Mouse (Mus musculus) T-helper 1 cell (primary cell): ENCODE data around the gene Bcor.

Source experiments
- in situ Hi-C: fragments of 300-600 bp; cut with MboI, MseI; formaldehyde crosslinking; loops from one replicate; pipeline ENCODE4 v1.15.1; 2025; ENCODE audit warnings: high pct_unique_total_duplicates

Gene Bcor

GRCm38 (mm10) chrX:12006882-12007753, 153.0 kb downstream of the Bcor start:
- in situ Hi-C loops: loop anchor here (10.0 kb wide), 1 partner anchor 128 kb away; no protein-coding TSS in a partner anchor

- in situ Hi-C loops: loop anchor here (10.0 kb wide), 1 partner anchor 129 kb away; no protein-coding TSS in a partner anchor
Measured at GRCm38 (mm10) chrX:12006031-12006881, 153.9 kb downstream of the Bcor start.

DNA sequence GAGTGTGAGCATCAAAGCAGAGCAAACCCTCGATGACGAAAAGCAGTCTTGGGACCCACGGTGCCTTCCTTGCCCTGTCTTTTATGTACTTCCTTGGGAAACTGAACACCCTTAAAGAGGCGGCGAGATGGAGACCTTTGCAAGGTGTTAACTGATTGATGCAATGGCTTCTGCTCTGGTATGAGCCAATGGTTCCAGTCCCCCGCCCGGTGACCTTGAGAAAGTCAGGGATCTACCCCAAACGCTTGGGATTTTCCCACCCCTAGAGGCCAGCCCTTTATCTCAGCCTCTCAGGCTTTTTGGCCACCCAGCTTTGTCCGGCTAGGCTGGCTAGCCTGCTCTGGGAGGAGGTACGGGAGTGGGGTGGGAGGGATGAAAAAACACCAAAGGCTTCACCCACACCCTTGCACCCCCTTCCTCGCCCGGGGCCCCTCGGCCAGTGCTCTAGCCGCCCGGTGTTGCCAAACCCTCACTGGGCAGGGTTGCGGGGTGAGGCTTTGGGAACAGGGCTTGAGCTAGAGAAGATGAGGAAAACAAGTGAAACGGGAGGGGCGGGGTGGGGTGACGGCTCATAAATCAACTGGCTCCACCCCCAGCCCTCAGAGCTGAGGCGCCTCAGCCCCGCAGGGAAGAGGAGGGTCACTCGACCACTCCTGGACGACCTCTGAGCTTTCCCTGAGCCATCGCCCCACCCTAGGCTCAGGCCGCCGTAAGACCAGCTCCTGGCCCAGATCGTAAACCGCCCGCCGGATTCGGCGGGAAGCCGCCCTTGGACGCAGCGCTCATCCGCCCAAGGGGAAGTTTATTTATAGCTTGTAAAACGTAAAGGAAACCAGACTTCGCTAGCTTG, 154.7 kb downstream of the Bcor start:
- in situ Hi-C loops: loop anchor here (10.0 kb wide), 1 partner anchor 129 kb away; no protein-coding TSS in a partner anchor

DNA sequence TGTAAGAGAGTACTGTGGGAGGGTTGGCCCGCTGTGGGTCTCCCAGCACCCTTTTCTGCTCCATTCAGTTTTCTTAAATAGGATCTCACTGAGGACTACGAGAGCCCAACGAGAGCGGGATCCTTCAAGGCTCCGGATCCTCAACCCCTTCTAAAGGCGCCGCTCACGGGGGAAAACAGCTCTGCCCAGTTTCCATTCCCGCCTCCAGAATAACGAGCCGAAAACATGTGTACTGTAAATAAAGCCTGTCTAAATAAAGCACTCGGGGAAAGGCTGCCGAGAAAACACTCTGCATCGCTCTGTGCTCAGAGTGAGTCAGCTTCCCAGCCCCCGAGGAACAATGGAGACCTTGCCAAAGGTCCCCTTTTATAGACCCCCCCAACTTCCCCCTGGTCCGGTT, 155.7 kb downstream of the Bcor start:
- in situ Hi-C loops: loop anchor here (10.0 kb wide), 1 partner anchor 130 kb away; no protein-coding TSS in a partner anchor

- in situ Hi-C loops: loop anchor here (10.0 kb wide), 1 partner anchor 131 kb away; no protein-coding TSS in a partner anchor
Measured at GRCm38 (mm10) chrX:12003947-12004346, 156.2 kb downstream of the Bcor start.

DNA sequence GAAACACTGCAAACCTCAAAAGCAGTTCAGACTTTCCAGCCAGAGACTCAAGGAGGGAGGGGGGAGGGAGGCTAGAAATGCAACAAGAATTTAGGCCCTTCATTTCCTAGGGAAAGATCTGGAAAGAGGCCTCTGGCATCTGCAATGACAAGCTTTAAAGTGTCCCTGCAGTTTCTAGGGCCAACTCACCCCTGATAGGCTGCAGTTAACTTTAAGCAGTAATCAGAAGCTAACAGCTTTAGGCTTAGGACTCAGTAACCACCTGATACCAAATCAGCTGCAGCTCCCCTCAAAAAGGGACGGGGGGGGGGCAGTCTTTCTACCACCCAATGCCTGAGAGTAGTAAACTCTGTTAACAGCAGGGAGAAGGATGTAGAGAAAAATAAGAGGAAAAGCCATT, 156.6 kb downstream of the Bcor start:
- in situ Hi-C loops: loop anchor here (10.0 kb wide), 1 partner anchor 131 kb away; no protein-coding TSS in a partner anchor

GRCm38 (mm10) chrX:12003106-12003505, 157.0 kb downstream of the Bcor start:
- in situ Hi-C loops: loop anchor here (10.0 kb wide), 1 partner anchor 132 kb away; no protein-coding TSS in a partner anchor

- in situ Hi-C loops: loop anchor here (10.0 kb wide), 1 partner anchor 132 kb away; no protein-coding TSS in a partner anchor
Measured at GRCm38 (mm10) chrX:12002596-12002995, 157.6 kb downstream of the Bcor start.

DNA sequence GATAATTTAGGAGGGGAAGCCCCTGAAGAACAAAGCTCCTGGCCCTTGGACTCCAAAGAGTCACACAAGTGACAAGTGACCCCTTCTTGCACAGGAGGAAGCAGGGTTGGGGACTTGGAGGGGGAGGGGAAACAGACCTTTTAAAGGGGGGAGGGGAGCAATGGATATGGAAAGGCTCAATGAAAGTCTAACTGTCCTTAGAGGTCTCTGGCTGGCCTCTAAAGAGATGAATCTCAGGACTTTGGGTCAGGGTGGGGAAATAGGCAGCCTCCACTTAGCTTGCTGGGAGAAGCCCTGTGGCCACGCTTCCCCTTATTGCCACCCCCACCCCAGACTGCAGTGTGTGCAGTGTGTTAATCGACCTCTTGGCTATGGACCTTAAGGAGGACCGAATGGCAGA, 158.2 kb downstream of the Bcor start:
- in situ Hi-C loops: loop anchor here (10.0 kb wide), 1 partner anchor 133 kb away; no protein-coding TSS in a partner anchor

- in situ Hi-C loops: loop anchor here (10.0 kb wide), 1 partner anchor 133 kb away; no protein-coding TSS in a partner anchor
Measured at GRCm38 (mm10) chrX:12001336-12001735, 158.8 kb downstream of the Bcor start.

DNA sequence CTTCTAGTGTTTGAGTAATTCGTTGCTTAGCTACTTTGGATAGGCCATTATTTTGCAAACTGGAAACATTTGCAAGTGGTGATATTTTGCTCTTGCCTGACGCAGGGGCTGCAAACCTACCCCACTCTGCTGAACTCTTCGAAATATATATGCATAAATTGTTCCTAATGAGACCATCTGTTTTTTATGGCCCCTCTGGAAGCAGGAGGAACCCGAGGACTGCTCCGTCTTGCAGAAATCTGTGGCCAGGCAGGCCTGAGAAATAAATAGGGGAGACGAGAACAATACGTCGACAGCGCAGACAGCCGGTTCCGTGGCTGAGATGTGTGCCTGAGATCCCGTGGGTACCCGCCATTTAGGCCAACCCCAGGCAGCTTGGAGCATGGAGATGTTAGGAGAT, 159.5 kb downstream of the Bcor start:
- in situ Hi-C loops: loop anchor here (10.0 kb wide), 1 partner anchor 134 kb away; no protein-coding TSS in a partner anchor

GRCm38 (mm10) chrX:11999951-12000350, 160.2 kb downstream of the Bcor start:
- in situ Hi-C loops: loop anchor here (10.0 kb wide), 1 partner anchor 135 kb away; no protein-coding TSS in a partner anchor

DNA sequence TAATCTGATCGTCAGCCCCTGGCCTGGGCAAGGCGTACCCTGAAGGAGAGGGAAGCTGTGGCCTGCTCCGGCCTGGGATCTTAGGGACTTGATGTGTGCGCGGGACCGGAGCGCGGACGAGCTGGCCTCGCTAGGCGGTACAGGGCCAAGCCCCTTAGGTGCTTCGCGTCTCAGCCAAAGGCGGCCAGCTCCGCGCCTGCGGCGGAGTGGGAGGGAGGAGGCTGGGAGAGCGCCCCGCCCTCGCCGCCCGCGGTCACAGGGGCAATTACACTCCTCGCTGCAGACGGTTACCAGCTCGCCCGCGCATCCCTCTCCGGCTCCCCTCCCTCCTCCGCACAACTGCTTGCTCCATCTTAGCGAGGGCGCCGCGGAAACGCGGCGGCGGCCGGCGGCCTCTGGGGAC, 161.2 kb downstream of the Bcor start:
- in situ Hi-C loops: no loop called here

DNA sequence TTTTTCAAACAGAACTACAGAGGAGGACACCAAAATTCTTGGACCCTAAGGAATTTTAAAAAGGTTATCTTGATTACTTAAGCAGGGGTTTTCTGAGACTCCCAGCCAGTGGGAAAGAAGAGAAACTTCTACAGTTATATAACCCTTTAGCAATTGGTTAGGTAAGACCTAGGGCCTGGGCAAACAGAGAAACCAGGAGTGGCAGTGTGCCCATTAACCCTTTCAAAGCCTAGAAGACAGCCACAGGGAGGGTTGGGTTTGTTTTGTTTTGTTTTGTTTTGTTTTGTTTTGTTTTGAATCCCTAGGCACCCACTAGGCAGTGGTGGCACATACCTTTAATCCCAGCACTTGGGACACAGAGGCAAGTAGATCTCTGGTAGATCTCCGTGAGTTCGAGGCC, 163.3 kb downstream of the Bcor start:
- in situ Hi-C loops: no loop called here

DNA sequence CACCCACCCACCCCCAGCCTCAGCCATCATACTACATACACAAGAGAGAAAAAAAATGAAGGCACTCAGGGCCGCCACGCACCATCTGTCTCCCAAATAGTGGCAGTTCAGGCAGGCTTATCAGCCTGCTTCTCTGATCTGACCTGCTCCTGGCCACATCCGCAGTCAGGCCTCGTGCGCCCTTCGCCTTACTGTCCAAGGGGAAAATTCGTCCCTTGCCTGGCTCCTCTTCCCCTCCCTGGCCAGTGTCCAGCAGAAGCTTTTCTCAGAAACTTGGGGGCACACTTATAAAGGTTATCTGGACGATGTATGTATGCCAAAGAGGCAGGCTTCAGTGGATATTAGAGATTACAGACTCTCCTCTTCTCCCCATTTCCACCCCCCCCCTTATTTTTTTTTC, 163.7 kb downstream of the Bcor start:
- in situ Hi-C loops: no loop called here

- in situ Hi-C loops: loop anchor here (5.0 kb wide), 1 partner anchor 42 kb away; no protein-coding TSS in a partner anchor
Measured at GRCm38 (mm10) chrX:11993641-11994419, 166.3 kb downstream of the Bcor start.

DNA sequence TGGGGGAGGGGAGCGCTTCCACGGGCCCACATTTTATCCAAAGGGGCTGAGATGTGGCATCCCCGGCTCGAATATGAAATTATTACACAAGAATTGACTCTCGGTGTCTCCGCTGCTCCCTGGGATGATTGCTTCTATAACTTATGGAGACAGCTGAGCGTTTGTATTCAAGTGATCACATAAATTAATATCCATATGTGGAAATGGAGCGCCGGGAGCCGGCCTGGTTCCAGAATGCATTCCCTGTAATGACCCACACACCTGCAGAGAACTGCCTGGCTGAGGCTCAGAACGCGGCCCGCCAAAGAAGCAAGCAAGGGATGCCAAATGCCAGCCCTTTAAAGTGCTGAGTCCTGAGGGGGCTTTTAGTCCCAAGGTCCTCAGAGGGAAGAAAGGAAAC, 170.7 kb downstream of the Bcor start:
- in situ Hi-C loops: no loop called here

DNA sequence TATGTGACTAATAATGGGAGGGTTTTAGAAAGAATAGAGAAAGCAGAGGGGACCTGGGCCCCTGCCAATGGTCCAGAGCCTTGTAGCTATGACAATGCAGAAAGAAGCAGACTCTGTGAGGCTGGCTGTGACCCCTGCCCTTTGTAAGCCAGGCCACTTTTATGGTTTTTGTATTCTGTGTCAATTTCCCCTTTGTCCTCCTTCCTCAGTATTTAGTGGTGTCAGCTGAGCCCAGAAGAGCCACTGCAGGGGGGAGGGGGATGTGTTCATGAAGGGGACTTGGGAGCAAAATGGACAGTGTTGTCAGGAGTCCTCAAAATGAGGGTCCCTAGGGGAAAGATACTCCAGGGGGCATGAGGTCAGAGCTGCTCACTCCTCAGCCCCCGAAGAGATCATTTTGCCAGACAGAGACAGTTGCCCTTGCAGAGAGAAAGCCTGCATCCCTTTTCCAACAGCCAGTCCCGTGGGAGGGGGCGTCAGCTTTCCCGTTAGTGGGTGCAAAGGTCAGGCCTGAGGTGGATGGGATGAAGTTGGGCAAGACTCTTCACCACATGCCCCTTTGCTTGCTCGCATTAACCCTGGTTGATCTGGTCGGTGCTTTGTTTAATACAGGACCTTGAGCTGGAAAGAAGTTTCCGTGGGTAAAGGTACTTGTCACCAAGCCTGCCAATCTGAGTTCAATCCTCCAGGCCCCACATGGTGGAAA, 171.8 kb downstream of the Bcor start:
- in situ Hi-C loops: no loop called here

DNA sequence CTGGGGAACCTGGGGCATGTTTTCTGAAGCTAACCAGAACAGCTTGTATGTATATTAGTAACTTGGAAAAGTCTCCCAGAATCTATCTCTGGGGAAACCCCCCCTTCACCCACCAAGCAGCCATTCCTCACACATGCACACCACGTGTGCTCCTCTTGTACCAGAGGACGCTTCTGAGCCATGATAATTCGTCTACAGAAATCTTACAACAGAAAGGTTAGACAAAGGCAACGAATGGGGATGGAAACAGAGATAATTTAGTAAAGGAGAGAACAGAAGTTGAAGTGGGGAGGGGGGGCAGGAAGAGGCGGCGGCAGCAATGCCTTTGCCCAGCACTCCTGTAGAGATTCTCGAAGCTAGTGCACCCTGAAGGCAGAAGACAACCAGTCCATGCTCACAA, 172.6 kb downstream of the Bcor start:
- in situ Hi-C loops: no loop called here
